Mouse (Mus musculus): ENCODE data around the gene Bag1.

Bag1 gene

DNA sequence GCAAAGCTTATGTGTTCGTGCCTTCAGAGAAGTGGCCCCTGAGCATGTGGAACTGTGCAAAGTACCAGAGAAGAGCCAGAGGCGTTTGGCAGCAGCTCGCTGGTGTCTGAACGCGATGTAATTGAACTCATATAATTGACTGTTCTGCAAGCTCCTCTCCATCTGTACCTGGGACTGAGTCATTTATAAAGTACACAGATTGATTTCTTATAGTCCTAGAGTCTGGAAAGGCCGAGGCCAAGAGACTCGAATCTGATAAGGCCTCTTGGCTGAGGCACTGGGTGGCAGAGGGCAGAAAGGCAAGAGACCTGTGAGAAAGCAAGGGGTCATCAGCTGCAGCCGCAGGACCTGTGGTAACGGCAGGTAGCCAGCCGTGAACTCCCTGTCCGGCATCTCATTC lies 59.3 kb downstream of the Bag1 start:
- DNase-seq (ENCODE audit: low spot score in 2 of 2): no peak
